Mouse (Mus musculus): ENCODE results near the gene Hoxc11.

The Hoxc11 gene

GRCm38 (mm10) chr15:102954192-102955006, at the start of gene Hoxc11:
Gene Hoxc11 (plus strand): TSS chr15:102954427.
- DNase-seq (ENCODE audit: low spot score): no peak

- DNase-seq (ENCODE audit: low spot score): no peak
These were observed 49.3 kb upstream of the Hoxc11 start for GRCm38 (mm10) chr15:102904946-102905345.

GRCm38 (mm10) chr15:102909536-102909935, 44.7 kb upstream of the Hoxc11 start:
- DNase-seq (ENCODE audit: low spot score): no peak

- no peak for DNase-seq (ENCODE audit: low spot score)
These were observed 44.2 kb upstream of the Hoxc11 start for GRCm38 (mm10) chr15:102910038-102910437.

- no peak for DNase-seq (ENCODE audit: low spot score)
These were observed 43.6 kb upstream of the Hoxc11 start for GRCm38 (mm10) chr15:102910496-102911095.

- DNase-seq (ENCODE audit: low spot score): no peak
These were observed 41.1 kb upstream of the Hoxc11 start for GRCm38 (mm10) chr15:102913038-102913585.

- DNase-seq (ENCODE audit: low spot score): no peak
These were observed 36.2 kb upstream of the Hoxc11 start for GRCm38 (mm10) chr15:102917972-102918572.

GRCm38 (mm10) chr15:102918611-102919265, 35.5 kb upstream of the Hoxc11 start:
- no peak for DNase-seq (ENCODE audit: low spot score)

- DNase-seq (ENCODE audit: low spot score): no peak
These were observed 34.7 kb upstream of the Hoxc11 start for GRCm38 (mm10) chr15:102919336-102920180.

GRCm38 (mm10) chr15:102920619-102921018, 33.6 kb upstream of the Hoxc11 start:
- no peak for DNase-seq (ENCODE audit: low spot score)

GRCm38 (mm10) chr15:102921053-102922011, 32.9 kb upstream of the Hoxc11 start, which contains the start of gene Hoxc13:
Gene Hoxc13 (plus strand): TSS chr15:102921103.
- DNase-seq (ENCODE audit: low spot score): no peak

GRCm38 (mm10) chr15:102922012-102922362, 32.2 kb upstream of the Hoxc11 start:
- DNase-seq (ENCODE audit: low spot score): no peak

GRCm38 (mm10) chr15:102922636-102923500, 31.4 kb upstream of the Hoxc11 start:
- DNase-seq (ENCODE audit: low spot score): no peak

GRCm38 (mm10) chr15:102927032-102927645, 27.1 kb upstream of the Hoxc11 start:
- no peak for DNase-seq (ENCODE audit: low spot score)

- no peak for DNase-seq (ENCODE audit: low spot score)
These were observed 22.4 kb upstream of the Hoxc11 start for GRCm38 (mm10) chr15:102931706-102932358.

GRCm38 (mm10) chr15:102934438-102934837, 19.8 kb upstream of the Hoxc11 start:
- no peak for DNase-seq (ENCODE audit: low spot score)

- no peak for DNase-seq (ENCODE audit: low spot score)
These were observed 19.3 kb upstream of the Hoxc11 start for GRCm38 (mm10) chr15:102934897-102935296.

- DNase-seq (ENCODE audit: low spot score): no peak
These were observed 17.8 kb upstream of the Hoxc11 start, which contains the start of gene Hoxc12 for GRCm38 (mm10) chr15:102936279-102936972. Gene Hoxc12 (plus strand): TSS chr15:102936757.

Measured in layer of hippocampus, adult 9-10 months (tissue).